Mouse (Mus musculus): Measurements from ENCODE around the gene Grrp1. TPM values are rescaled to one million over a fixed set of nuclear protein-coding genes. Genes with fewer than 3 reads are reported as not detected.
"Not testable (repeated sequence)": the region's sequence is repeated elsewhere in the genome, so short reads cannot be mapped to it uniquely, and the experiment has no call there.

Gene Grrp1
- total RNA-seq (2018; cell fraction: chromatin; rRNA removed) = under 1 TPM in 1 of 26 experiments, not detected in 25; 0.84 TPM
- not detected for total RNA-seq (2018; cell fraction: cytosol; rRNA removed)
- not detected for total RNA-seq (2018; cell fraction: nucleus; rRNA removed)
- not detected in 3 replicates for polyA plus RNA-seq (2018)

- 20% methylated on average over 13 of the region's 13 CpGs for WGBS (ENCODE audit: missing documents)
- Histone ChIP-seq H3K79me2 (ENCODE audit: inconsistent target) (no peaks in the 10 kb centered on the region), H3K36me3 (ENCODE audit: inconsistent target) (no peaks in the 10 kb centered on the region), H3K4me3 (ENCODE audit: inconsistent target) (no peak within 1 kb of the TSS), H3K27ac (no peak within 1 kb of the TSS)
These were observed at the start of gene Grrp1 for GRCm38 (mm10) chr4:134253722-134254324. Gene Grrp1 (minus strand): TSS chr4:134254106.

DNA sequence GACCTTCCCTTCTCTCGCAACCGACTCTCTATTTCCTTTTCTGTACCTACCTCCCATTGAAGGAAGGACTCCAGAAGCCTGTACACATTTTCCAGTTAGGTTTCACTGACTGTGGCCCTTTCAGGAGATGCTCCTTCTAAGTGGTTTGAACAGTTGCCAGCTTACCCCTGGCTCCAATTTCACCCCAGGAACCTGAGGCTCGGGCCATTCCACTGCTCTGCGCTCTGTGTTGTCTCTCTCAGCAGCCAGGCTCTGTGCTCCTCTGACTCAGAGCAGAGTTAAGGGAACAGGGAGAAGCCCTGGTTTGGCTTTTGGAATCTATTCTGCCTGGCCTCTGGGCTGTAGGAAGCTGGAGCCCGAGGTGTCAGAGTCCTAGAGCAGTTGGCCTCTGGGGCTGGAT is 48.2 kb upstream of the Grrp1 start:
- H3K27ac ChIP-seq = no peak overlapping the region
- H3K36me3 ChIP-seq (ENCODE audit: inconsistent target) = no peaks in the 10 kb centered on the region
- H3K79me2 ChIP-seq (ENCODE audit: inconsistent target) = no peaks in the 10 kb centered on the region
- WGBS (ENCODE audit: missing documents) = 92% methylated on average over 5 of the region's 5 CpGs
- H3K4me3 ChIP-seq (ENCODE audit: inconsistent target) = no peak overlapping the region

DNA sequence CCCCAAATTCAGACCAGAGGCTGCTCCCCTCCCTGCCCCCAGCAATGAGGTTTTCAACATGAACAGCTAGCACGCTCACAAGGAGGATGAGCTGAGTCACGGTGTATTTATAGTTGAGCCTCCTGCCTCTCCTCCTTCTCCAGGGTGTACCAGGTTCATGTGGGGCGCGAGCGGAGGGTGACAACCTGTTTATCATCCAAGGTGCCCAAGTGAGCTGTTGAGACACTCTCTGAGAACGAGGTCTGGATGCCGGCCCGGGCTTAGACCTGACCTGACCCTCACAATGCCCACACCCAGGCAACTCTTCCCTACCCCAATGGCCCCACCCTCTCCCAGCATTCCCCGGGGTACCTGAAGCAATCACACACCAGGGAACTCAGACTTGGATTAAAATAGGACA is 46.4 kb upstream of the Grrp1 start:
- H3K36me3 ChIP-seq (ENCODE audit: inconsistent target) = no peaks in the 10 kb centered on the region
- peak overlapping the region; percentile 51 for H3K27ac ChIP-seq
- H3K79me2 ChIP-seq (ENCODE audit: inconsistent target) = no peaks in the 10 kb centered on the region
- peak overlapping the region; percentile 3; the same call in 1 of the 2 replicates for H3K4me3 ChIP-seq (ENCODE audit: inconsistent target)
- 10% methylated on average over 9 of the region's 9 CpGs for WGBS (ENCODE audit: missing documents)

GRCm38 (mm10) chr4:134299498-134299810 is 45.5 kb upstream of the Grrp1 start:
- Histone ChIP-seq H3K4me3 (ENCODE audit: inconsistent target) (no peak overlapping the region), H3K79me2 (ENCODE audit: inconsistent target) (no peaks in the 10 kb centered on the region), H3K27ac (peak overlapping the region; percentile 51), H3K36me3 (ENCODE audit: inconsistent target) (no peaks in the 10 kb centered on the region)
- 34% methylated on average over 4 of the region's 4 CpGs for WGBS (ENCODE audit: missing documents)

- Histone ChIP-seq H3K36me3 (ENCODE audit: inconsistent target) (no peaks in the 10 kb centered on the region), H3K4me3 (ENCODE audit: inconsistent target) (no peak overlapping the region), H3K79me2 (ENCODE audit: inconsistent target) (no peaks in the 10 kb centered on the region), H3K27ac (peak overlapping the region; percentile 51)
- 79% methylated on average over 15 of the region's 19 CpGs for WGBS (ENCODE audit: missing documents)
These were observed 45.0 kb upstream of the Grrp1 start for GRCm38 (mm10) chr4:134298626-134299497.

GRCm38 (mm10) chr4:134297369-134297768 is 43.5 kb upstream of the Grrp1 start:
- 98% methylated on average over 8 of the region's 8 CpGs for WGBS (ENCODE audit: missing documents)
- Histone ChIP-seq H3K36me3 (ENCODE audit: inconsistent target) (no peaks in the 10 kb centered on the region), H3K4me3 (ENCODE audit: inconsistent target) (no peak overlapping the region), H3K27ac (no peak overlapping the region), H3K79me2 (ENCODE audit: inconsistent target) (no peaks in the 10 kb centered on the region)

DNA sequence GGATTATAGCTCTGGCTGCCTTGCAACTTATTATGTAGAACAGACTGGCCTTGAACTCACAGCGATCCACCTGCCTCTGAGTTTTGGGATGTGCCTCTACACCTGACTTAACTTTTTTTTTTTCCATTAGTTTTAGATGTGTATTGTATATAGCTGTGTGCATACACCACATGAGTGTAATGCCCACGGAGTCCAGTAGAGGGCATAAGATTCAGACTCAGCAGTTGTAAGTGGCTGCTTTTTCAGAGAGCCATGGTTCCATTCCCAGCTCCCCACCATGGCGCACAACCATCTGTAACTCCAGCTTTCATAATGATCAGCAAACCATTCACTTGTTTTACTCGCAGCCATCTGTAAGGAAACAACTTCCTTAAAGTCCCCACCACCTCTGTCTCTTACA is 42.6 kb upstream of the Grrp1 start:
- H3K4me3 ChIP-seq (ENCODE audit: inconsistent target) = no peak overlapping the region
- 95% methylated on average over 4 of the region's 4 CpGs for WGBS (ENCODE audit: missing documents)
- H3K27ac ChIP-seq = no peak overlapping the region
- H3K79me2 ChIP-seq (ENCODE audit: inconsistent target) = no peaks in the 10 kb centered on the region
- no peaks in the 10 kb centered on the region for H3K36me3 ChIP-seq (ENCODE audit: inconsistent target)

- H3K36me3 ChIP-seq (ENCODE audit: inconsistent target); H3K79me2 ChIP-seq (ENCODE audit: inconsistent target); H3K27ac ChIP-seq; H3K4me3 ChIP-seq (ENCODE audit: inconsistent target): not testable (repeated sequence)
- 94% methylated on average over 4 of the region's 4 CpGs for WGBS (ENCODE audit: missing documents)
These were observed 42.2 kb upstream of the Grrp1 start for GRCm38 (mm10) chr4:134296096-134296495.

DNA sequence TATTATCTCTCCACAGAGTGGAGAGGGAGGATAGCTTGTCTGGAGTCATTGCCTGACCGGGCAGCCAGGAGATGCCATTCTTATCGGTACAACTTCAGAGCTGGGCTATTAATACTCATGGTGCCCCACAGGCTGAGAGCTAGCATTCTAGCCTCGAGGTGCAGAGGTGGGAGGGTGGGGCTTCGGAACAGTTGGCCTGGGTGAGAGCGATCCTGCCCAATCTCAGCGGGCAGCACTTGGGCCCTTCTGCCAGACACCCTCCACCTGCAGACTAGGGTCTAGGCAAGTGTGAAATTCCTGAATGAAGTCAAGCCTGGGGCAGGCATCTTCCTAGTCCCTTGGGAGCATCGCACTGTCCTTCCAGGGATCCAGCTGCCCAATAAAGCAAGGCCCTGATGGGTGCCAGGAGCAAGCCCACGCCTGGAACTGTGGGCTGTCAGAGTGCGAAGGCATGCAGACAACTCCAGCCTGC is 39.8 kb upstream of the Grrp1 start:
- Histone ChIP-seq H3K27ac (no peak overlapping the region), H3K79me2 (ENCODE audit: inconsistent target) (no peaks in the 10 kb centered on the region), H3K4me3 (ENCODE audit: inconsistent target) (no peak overlapping the region), H3K36me3 (ENCODE audit: inconsistent target) (no peaks in the 10 kb centered on the region)
- WGBS (ENCODE audit: missing documents) = 62% methylated on average over 9 of the region's 9 CpGs

DNA sequence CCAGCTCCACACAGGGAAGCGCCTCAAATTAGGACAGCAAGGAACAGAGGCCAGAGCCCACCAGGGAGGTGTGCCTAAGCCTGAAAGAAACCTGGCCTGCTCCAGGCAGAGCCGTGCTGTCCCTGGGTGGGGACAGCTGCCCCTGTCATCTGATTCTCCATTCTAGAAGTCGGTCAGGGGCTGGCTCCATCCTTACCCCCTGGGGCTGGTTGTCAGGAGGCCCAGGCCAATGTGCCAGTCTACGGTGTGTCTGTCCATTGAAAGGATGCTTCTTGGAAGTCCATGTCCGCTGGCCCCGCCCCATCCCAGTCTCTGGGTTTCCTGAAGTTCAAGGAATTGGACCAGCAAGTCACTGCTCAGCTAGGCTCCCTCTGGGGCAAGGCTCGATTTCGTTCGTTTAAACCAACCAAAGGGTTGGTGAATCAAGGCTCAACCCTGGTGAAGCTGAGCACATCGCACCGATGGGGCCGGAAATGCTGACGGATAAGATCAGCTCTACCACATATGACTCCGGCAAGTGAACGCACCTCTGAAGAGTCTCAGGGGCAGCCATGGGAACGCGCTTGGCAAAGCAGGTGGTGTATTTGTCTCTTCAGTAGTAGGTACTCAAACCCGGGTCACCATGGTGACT is 39.3 kb upstream of the Grrp1 start:
- Histone ChIP-seq H3K27ac (no peak overlapping the region), H3K36me3 (ENCODE audit: inconsistent target) (no peaks in the 10 kb centered on the region), H3K4me3 (ENCODE audit: inconsistent target) (no peak overlapping the region), H3K79me2 (ENCODE audit: inconsistent target) (no peaks in the 10 kb centered on the region)
- 74% methylated on average over 18 of the region's 18 CpGs for WGBS (ENCODE audit: missing documents)

GRCm38 (mm10) chr4:134292067-134292466 is 38.2 kb upstream of the Grrp1 start:
- H3K27ac ChIP-seq = no peak overlapping the region
- WGBS (ENCODE audit: missing documents) = 24% methylated on average over 7 of the region's 7 CpGs

DNA sequence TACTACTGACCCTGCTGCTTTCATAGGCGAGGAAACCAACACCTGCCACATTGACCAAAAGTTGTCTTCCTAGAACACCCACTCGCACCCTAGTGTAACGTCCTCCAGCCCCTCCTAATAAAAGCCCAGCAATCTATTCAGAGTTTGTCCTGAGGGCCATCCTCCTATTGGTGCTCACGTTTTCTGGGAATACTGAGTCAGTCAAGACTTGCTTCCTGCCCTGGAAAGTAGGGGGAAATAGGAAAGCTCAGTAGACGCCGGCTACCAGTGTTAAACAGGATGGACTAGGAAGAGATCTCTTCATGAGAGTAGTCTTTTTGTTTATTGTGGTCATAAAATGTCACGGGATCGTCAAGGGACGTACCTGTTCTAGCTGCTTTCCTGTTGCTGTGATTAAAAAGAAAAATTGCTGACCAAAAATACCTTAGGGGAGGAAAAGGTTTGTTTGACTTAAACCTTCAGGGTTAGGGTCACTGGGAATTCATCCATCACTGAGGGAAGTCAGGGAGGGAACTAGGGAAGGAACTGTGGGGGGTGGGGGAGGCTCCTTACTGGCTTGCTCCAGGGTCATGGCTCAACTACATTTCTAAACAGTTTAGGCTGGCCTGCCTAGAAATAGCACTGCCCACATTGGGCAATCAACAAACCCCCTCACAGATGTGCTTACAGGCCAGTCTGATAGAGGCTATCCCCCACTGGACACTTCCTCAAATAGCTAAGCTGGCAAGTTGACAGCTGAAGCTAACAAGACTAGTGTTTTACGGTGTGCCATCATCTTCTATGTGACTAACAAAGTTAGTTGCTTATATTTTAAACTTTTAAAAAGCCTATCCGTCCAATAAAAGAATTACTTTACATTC is 34.7 kb upstream of the Grrp1 start:
- H3K4me3 ChIP-seq (ENCODE audit: inconsistent target) = peak overlapping the region; percentile 62
- 27% methylated on average over 11 of the region's 11 CpGs for WGBS (ENCODE audit: missing documents)
- H3K79me2 ChIP-seq (ENCODE audit: inconsistent target) = peaks cover 29% of the 10 kb centered on the region
- peak overlapping the region; percentile 62 for H3K27ac ChIP-seq
- peaks cover 6% of the 10 kb centered on the region; the same call in 1 of the 2 replicates for H3K36me3 ChIP-seq (ENCODE audit: inconsistent target)

More at GRCm38 (mm10) chr4:134292067-134292466, 38.2 kb upstream of the Grrp1 start:
- Histone ChIP-seq H3K36me3 (ENCODE audit: inconsistent target) (no peaks in the 10 kb centered on the region), H3K4me3 (ENCODE audit: inconsistent target) (no peak overlapping the region), H3K79me2 (ENCODE audit: inconsistent target) (no peaks in the 10 kb centered on the region)

GRCm38 (mm10) chr4:134287575-134288025 is 33.7 kb upstream of the Grrp1 start, which contains the start of gene Pdik1l:
Gene Pdik1l (minus strand): TSS chr4:134287895.
- peaks cover 29% of the 10 kb centered on the region for H3K79me2 ChIP-seq (ENCODE audit: inconsistent target)
- under 1% methylated on average over 32 of the region's 43 CpGs for WGBS (ENCODE audit: missing documents)

GRCm38 (mm10) chr4:134287168-134287564 is 33.3 kb upstream of the Grrp1 start:
- Histone ChIP-seq H3K36me3 (ENCODE audit: inconsistent target) (peaks cover 20% of the 10 kb centered on the region; the same call in 1 of the 2 replicates), H3K27ac (no peak overlapping the region), H3K79me2 (ENCODE audit: inconsistent target) (peaks cover 29% of the 10 kb centered on the region), H3K4me3 (ENCODE audit: inconsistent target) (peak overlapping the region; percentile 80)
- WGBS (ENCODE audit: missing documents) = under 1% methylated on average over 38 of the region's 59 CpGs

More at GRCm38 (mm10) chr4:134287575-134288025, 33.7 kb upstream of the Grrp1 start, which contains the start of gene Pdik1l:
- Histone ChIP-seq H3K36me3 (ENCODE audit: inconsistent target) (peaks cover 16% of the 10 kb centered on the region; the same call in 1 of the 2 replicates), H3K27ac (peak within 1 kb of the TSS; percentile 62), H3K4me3 (ENCODE audit: inconsistent target) (peak within 1 kb of the TSS; percentile 80)

Measured in macrophage (primary cell).